Mouse (Mus musculus): ENCODE measurements around the gene Mrpl3. TPM values are rescaled to one million over a fixed set of nuclear protein-coding genes. Genes with fewer than 3 reads are reported as not detected.
"Not testable (repeated sequence)": the region's sequence is repeated elsewhere in the genome, so short reads cannot be mapped to it uniquely, and the experiment has no call there.

Gene Mrpl3
- polyA plus RNA-seq, 1 experiment from 2014 or later, result 112 TPM

- Histone ChIP-seq H3K27me3 (no peaks in the 10 kb centered on the region), H3K9me3 (no peaks in the 10 kb centered on the region), H3K36me3 (peaks cover 70% of the 10 kb centered on the region), H3K4me1 (no peaks in the 10 kb centered on the region), H3K4me3 (no peak overlapping the region), H3K4me2 (no peak overlapping the region), H3K27ac (no peak overlapping the region), H3K9ac (no peak overlapping the region)
- no peak for ATAC-seq (ENCODE audit: insufficient number of reproducible peaks, insufficient read depth, low FRiP score, low TSS enrichment, low read depth)
- WGBS, result 87% methylated on average over 10 of the region's 10 CpGs
These were observed 16.1 kb downstream of the Mrpl3 start for GRCm38 (mm10) chr9:105069106-105069505.

GRCm38 (mm10) chr9:105072991-105073748, 20.1 kb downstream of the Mrpl3 start:
- H3K9me3 ChIP-seq, result no peaks in the 10 kb centered on the region
- H3K9ac ChIP-seq, result no peak overlapping the region
- H3K36me3 ChIP-seq, result peaks cover 71% of the 10 kb centered on the region
- no peak overlapping the region for H3K4me3 ChIP-seq
- no peaks in the 10 kb centered on the region for H3K4me1 ChIP-seq
- ATAC-seq (ENCODE audit: insufficient number of reproducible peaks, insufficient read depth, low FRiP score, low TSS enrichment, low read depth), result no peak
- H3K27ac ChIP-seq, result no peak overlapping the region
- WGBS, result 76% methylated on average over 4 of the region's 4 CpGs
- H3K4me2 ChIP-seq, result no peak overlapping the region
- no peaks in the 10 kb centered on the region for H3K27me3 ChIP-seq

GRCm38 (mm10) chr9:105074851-105075250, 21.8 kb downstream of the Mrpl3 start:
- no peak for ATAC-seq (ENCODE audit: insufficient number of reproducible peaks, insufficient read depth, low FRiP score, low TSS enrichment, low read depth)
- Histone ChIP-seq H3K36me3 (peaks cover 76% of the 10 kb centered on the region), H3K9ac (no peak overlapping the region), H3K27ac (no peak overlapping the region), H3K4me2 (no peak overlapping the region), H3K9me3 (no peaks in the 10 kb centered on the region), H3K4me3 (no peak overlapping the region), H3K4me1 (no peaks in the 10 kb centered on the region), H3K27me3 (no peaks in the 10 kb centered on the region)
- 93% methylated on average over 8 of the region's 8 CpGs for WGBS

DNA sequence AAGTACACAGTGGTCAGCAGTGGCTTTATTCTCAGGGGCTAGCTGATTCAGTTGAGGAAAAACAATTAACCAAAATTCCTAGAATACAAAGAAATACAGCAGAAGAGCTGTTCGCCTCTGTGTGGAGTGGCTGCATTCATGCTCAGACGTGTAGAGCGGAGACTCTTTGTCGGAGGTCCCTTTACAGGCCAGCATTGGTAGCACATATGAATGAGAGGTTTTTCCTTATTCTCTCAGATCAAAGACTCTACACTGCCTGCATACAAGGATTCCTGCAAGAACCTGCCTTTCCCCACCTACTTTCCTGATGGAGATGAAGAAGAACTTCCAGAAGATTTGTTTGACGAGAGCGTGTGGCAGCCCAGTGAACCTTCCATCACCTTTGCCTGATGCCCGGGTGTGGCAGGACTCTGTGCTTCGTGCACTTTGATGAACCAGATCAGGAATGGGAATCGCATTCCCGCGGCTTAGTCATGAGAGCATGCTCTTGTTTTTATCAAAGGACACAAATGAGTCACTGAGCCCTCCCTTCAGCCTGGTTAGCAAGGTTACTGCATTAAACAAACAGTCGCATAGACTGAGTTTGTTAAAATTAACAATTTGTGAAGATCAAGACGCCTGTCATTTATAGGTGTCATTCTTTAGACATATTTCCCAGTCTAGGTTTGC, 23.9 kb downstream of the Mrpl3 start:
- Histone ChIP-seq H3K27me3 (no peaks in the 10 kb centered on the region), H3K4me3 (no peak overlapping the region), H3K4me2 (no peak overlapping the region), H3K9me3 (no peaks in the 10 kb centered on the region), H3K9ac (no peak overlapping the region), H3K36me3 (peaks cover 60% of the 10 kb centered on the region), H3K27ac (no peak overlapping the region), H3K4me1 (no peaks in the 10 kb centered on the region)
- ATAC-seq (ENCODE audit: insufficient number of reproducible peaks, insufficient read depth, low FRiP score, low TSS enrichment, low read depth), result no peak
- 91% methylated on average over 13 of the region's 13 CpGs for WGBS

DNA sequence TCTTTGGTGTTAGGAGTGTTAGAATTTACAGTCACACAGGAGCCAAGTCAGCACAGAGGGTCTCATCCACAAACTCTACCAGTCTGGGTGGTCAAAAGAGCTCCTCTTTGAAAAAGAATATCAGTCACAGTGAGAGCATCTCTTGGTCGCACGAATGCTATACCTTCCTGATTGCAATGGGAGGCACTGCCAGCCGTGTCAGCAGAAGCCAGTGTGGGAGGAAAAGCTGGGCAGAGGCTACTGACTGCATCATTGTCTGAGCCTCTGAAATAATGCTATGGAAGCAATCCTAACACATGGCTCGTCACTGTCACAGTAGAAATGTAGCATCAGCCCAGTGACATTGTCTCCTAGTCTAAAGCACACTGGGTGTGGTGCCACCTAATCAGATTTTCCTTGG, 25.4 kb downstream of the Mrpl3 start:
- H3K27me3 ChIP-seq, result no peaks in the 10 kb centered on the region
- H3K4me2 ChIP-seq, result no peak overlapping the region
- H3K27ac ChIP-seq, result no peak overlapping the region
- no peak overlapping the region for H3K9ac ChIP-seq
- no peak overlapping the region for H3K4me3 ChIP-seq
- peaks cover 45% of the 10 kb centered on the region for H3K36me3 ChIP-seq
- H3K9me3 ChIP-seq, result no peaks in the 10 kb centered on the region
- H3K4me1 ChIP-seq, result no peaks in the 10 kb centered on the region
- ATAC-seq (ENCODE audit: insufficient number of reproducible peaks, insufficient read depth, low FRiP score, low TSS enrichment, low read depth), result no peak
- whole genome bisulfite sequencing, result 90% methylated on average over 4 of the region's 4 CpGs

DNA sequence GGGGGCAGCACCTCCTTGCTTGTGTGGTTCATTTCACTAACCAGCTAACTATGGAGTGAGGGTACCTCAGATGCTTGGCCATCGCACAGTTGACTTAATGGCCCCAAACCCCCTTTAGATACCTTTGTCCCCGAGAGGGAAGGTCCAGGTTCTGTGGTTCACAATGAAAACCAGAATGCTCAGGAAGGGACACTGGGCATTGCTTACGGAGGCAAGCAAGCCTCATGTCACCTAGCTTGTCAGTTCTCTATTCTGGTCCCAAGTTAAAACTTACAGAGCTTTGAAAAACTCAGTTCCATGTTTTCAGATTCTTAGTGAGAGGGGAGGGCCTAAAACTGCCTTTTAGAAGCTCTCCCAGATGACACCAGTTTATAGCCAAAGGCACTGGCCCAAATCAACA, 27.2 kb downstream of the Mrpl3 start:
- H3K27me3 ChIP-seq, result no peaks in the 10 kb centered on the region
- 90% methylated on average over 3 of the region's 3 CpGs for WGBS
- H3K9ac ChIP-seq, result no peak overlapping the region
- H3K9me3 ChIP-seq, result no peaks in the 10 kb centered on the region
- peaks cover 28% of the 10 kb centered on the region for H3K36me3 ChIP-seq
- no peak overlapping the region for H3K4me2 ChIP-seq
- H3K4me3 ChIP-seq, result no peak overlapping the region
- H3K4me1 ChIP-seq, result no peaks in the 10 kb centered on the region
- no peak overlapping the region for H3K27ac ChIP-seq
- ATAC-seq (ENCODE audit: insufficient number of reproducible peaks, insufficient read depth, low FRiP score, low TSS enrichment, low read depth), result no peak

DNA sequence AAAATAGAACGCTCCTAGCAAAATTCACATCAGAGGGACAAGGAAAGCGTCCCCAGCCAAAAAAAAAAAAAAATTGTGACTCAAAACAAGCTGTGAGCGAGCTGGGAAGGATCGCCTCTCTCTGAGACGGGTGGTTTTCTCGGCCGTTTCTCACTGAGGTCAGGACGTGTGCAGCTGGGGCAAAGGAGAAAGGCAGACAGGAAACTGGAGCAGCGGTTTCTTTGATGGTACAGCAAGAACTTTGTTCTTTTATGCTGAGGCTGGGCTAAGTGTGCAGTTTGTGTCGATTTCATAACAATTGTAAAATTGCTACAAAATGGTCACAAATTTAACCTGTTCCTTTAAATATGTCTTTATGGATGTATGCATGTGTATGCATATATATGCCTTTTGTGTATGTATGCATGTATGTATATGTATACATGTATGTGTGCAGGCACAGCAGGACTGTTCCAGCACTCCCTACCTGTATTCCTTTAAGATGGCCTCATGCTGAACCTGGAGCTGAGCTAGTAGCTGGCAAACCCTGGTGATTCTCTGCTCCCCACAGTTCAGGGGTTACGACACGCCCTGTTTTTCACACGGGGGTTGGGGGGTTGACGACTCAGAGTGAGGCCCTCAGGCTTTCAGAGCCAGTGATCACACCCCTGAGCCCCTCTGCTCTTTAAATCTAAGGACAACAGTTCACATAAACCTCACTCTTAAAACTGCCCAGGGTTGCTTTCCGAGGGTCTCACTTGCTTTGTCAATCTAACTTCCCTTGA, 48.0 kb downstream of the Mrpl3 start:
- H3K4me1 ChIP-seq, result no peaks in the 10 kb centered on the region
- no peak overlapping the region for H3K4me2 ChIP-seq
- no peak for ATAC-seq (ENCODE audit: insufficient number of reproducible peaks, insufficient read depth, low FRiP score, low TSS enrichment, low read depth)
- no peaks in the 10 kb centered on the region for H3K36me3 ChIP-seq
- 38% methylated on average over 15 of the region's 15 CpGs for WGBS
- H3K4me3 ChIP-seq, result no peak overlapping the region
- no peak overlapping the region for H3K9ac ChIP-seq
- no peaks in the 10 kb centered on the region for H3K27me3 ChIP-seq
- H3K9me3 ChIP-seq, result no peaks in the 10 kb centered on the region
- H3K27ac ChIP-seq, result no peak overlapping the region

DNA sequence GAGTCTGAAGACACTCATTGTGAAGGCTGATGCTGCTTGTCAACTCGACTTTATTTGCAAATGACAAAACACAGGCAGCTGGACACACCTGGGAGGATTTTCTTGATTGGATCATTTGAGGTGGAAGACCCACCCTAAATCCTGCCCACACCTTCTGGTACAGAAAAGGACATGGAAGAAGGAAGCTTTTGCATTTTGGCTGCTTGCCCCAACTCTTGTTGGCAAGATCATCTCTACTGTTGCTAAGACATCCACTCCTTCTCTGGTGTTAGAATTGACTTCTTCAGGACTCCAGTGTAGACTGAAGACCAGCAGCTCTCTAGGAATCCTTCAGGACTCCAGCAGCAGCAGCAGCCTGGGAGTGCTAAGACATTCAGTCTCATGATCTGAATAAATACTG, 48.9 kb downstream of the Mrpl3 start:
- ATAC-seq (ENCODE audit: insufficient number of reproducible peaks, insufficient read depth, low FRiP score, low TSS enrichment, low read depth), result no peak
- WGBS, result 63% methylated on average over 1 of the region's 1 CpGs
- Histone ChIP-seq H3K4me3 (no peak overlapping the region), H3K36me3 (no peaks in the 10 kb centered on the region), H3K9me3 (no peaks in the 10 kb centered on the region), H3K9ac (no peak overlapping the region), H3K27me3 (no peaks in the 10 kb centered on the region), H3K4me2 (no peak overlapping the region), H3K27ac (no peak overlapping the region), H3K4me1 (no peaks in the 10 kb centered on the region)

GRCm38 (mm10) chr9:105103893-105104292, 50.9 kb downstream of the Mrpl3 start:
- ATAC-seq (ENCODE audit: insufficient number of reproducible peaks, insufficient read depth, low FRiP score, low TSS enrichment, low read depth), result no peak
- 85% methylated on average over 5 of the region's 5 CpGs for WGBS
- Histone ChIP-seq H3K4me1 (no peaks in the 10 kb centered on the region), H3K36me3 (no peaks in the 10 kb centered on the region), H3K9ac (no peak overlapping the region), H3K4me2 (no peak overlapping the region), H3K27me3 (no peaks in the 10 kb centered on the region), H3K4me3 (no peak overlapping the region), H3K27ac (no peak overlapping the region), H3K9me3 (no peaks in the 10 kb centered on the region)

GRCm38 (mm10) chr9:105125206-105125605, 72.2 kb downstream of the Mrpl3 start:
- 84% methylated on average over 3 of the region's 3 CpGs for WGBS
- H3K9me3 ChIP-seq; H3K4me1 ChIP-seq; H3K4me2 ChIP-seq; ATAC-seq (ENCODE audit: insufficient number of reproducible peaks, insufficient read depth, low FRiP score, low TSS enrichment, low read depth); H3K36me3 ChIP-seq; H3K9ac ChIP-seq; H3K27ac ChIP-seq; H3K27me3 ChIP-seq; H3K4me3 ChIP-seq: not testable (repeated sequence)
